In the genomic region with DNA sequence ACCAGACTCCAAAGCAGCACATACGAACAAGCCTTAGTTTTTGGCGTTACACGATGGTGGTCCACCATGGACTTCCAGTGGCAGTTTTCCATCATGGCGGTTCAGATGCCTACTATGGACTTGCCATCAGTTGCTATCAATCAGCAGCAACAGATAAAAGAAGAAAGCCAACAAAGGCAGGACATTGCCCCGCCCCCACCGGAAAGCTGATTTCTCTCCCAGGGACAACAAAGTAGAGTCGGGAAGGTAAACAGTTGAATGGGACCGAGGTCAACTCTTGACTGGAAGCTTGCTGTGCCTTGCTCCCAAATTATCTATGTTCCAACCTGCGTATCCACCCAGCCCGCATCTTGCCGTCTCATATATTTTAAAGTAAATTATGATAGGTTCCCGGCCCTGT, we compare ENCODE assay signal across 21 mouse cellular contexts.
DNase-seq lines count a peak whose midpoint lies in the region; ATAC-seq and TF ChIP-seq lines count a peak whose summit lies in the region.
"Had no signal": no experiment of that assay in that cellular context is flagged by ENCODE, and none has a peak within 500 bp of the region (broad histone marks: within the 10 kb centered on the region; RNA-seq: fewer than 3 reads in every experiment).

No protein-coding gene starts in this region.

- H3K4me1 ChIP-seq in liver, embryonic 12.5 days: no peaks in the 10 kb centered on the region
- H3K4me1 ChIP-seq: embryonic facial prominence, embryonic 15.5 days; forebrain, embryonic 10.5 days; hindbrain, embryonic 13.5 days had no signal

- H3K27me3 ChIP-seq in liver, embryonic 12.5 days (replicated peaks): no peaks in the 10 kb centered on the region; the same call in 1 of the 2 replicates
- H3K27me3 ChIP-seq: CH12.LX; embryonic facial prominence, embryonic 15.5 days; hindbrain, embryonic 13.5 days had no signal

- WGBS in liver, embryonic 12.5 days (ENCODE audit: insufficient replicate concordance): 68% methylated on average over 12 of the region's 12 CpGs

- TF ChIP-seq CTCF in layer of hippocampus, adult 2 months (conservative IDR thresholded peaks at IDR 0.05): no peak

- H3K36me3 ChIP-seq in liver, embryonic 12.5 days: no peaks in the 10 kb centered on the region
- H3K36me3 ChIP-seq: embryonic facial prominence, embryonic 15.5 days; forebrain, embryonic 10.5 days; heart, embryonic 13.5 days; hindbrain, embryonic 13.5 days had no signal

- no peak overlapping the region for H3K4me3 ChIP-seq in layer of hippocampus, adult 2 months
- no peak overlapping the region for H3K4me3 ChIP-seq in liver, embryonic 12.5 days
- H3K4me3 ChIP-seq: embryonic facial prominence, embryonic 15.5 days; erythroblast, embryonic 14.5 days; forebrain, embryonic 10.5 days; gastrocnemius, adult 2 months; heart, embryonic 13.5 days; hindbrain, embryonic 13.5 days had no signal

- H3K9ac ChIP-seq in liver, embryonic 12.5 days: no peak overlapping the region
- H3K9ac ChIP-seq: embryonic facial prominence, embryonic 15.5 days; heart, embryonic 13.5 days; hindbrain, embryonic 13.5 days had no signal

- H3K27ac ChIP-seq in layer of hippocampus, adult 2 months: 0 out of 2 replicates have a peak overlapping the region, but pooled peaks have one; percentile 20
- no peak overlapping the region for H3K27ac ChIP-seq in liver, embryonic 12.5 days
- H3K27ac ChIP-seq: embryonic facial prominence, embryonic 15.5 days; forebrain, embryonic 10.5 days; gastrocnemius, adult 2 months; heart, embryonic 13.5 days; hindbrain, embryonic 13.5 days had no signal

- no peak for DNase-seq in layer of hippocampus, adult 2 months (ENCODE audit: low spot score in 2 of 2)
- no peak for DNase-seq in layer of hippocampus, adult 18-20 months (ENCODE audit: low spot score in 2 of 2)
- peak; percentile 72 for DNase-seq in R1 (ENCODE audit: low read depth, low spot score)
- no peak for DNase-seq in adrenal gland, adult 2 months
- no peak for DNase-seq in cerebellum, adult 9-10 months
- DNase-seq: adrenal gland, postnatal 25 days; cerebellum, adult 2 months; cerebellum, postnatal 14 days; embryo, embryonic 11 days; gastrocnemius, adult 2 months; gastrocnemius, postnatal 25 days; heart, postnatal 36 days had no signal

- H3K4me2 ChIP-seq in liver, embryonic 12.5 days: no peak overlapping the region
- H3K4me2 ChIP-seq: embryonic facial prominence, embryonic 15.5 days; heart, embryonic 13.5 days; hindbrain, embryonic 13.5 days had no signal

- H3K9me3 ChIP-seq in liver, embryonic 12.5 days (replicated peaks): no peaks in the 10 kb centered on the region
- H3K9me3 ChIP-seq: embryonic facial prominence, embryonic 15.5 days; forebrain, embryonic 10.5 days; heart, embryonic 13.5 days; hindbrain, embryonic 13.5 days had no signal

- ATAC-seq in liver, embryonic 12.5 days: peak; percentile 37; the same call in 1 of the 2 replicates
- ATAC-seq: activated CD4-positive, CD25-positive, alpha-beta regulatory T cell, adult 4 months; forebrain, embryonic 14.5 days had no signal
